Mouse (Mus musculus) neutrophil, adult 65 days (primary cell): ENCODE measurements around the gene Pnpla8. TPM values are rescaled to one million over a fixed set of nuclear protein-coding genes. Genes with fewer than 3 reads are reported as not detected.

Source experiments
- total RNA-seq: library from RNA; stranded (reverse); gene quantifications from 2 replicates; pipeline ENCODE4 v1.2.4, GENCODE M21; 2023

Gene Pnpla8
- 109 and 132 TPM in 2 replicates for total RNA-seq

GRCm38 (mm10) chr12:44221070-44221469 lies at the start of gene Pnpla8:
TSS of gene Pnpla8 (plus strand) at chr12:44221370.

GRCm38 (mm10) chr12:44209824-44210752 lies 11.1 kb upstream of the Pnpla8 start, which contains the start of gene Dnajb9:
TSS of gene Dnajb9 (minus strand) at chr12:44210326.

GRCm38 (mm10) chr12:44328381-44329315 lies 107.5 kb downstream of the Pnpla8 start, which contains the start of gene Nrcam:
TSS of gene Nrcam (plus strand) at chr12:44328885.

Other genes starting within 250 kb of the Pnpla8 start
- gene Dnajb9, start 11.0 kb upstream of the Pnpla8 start, total RNA-seq, result 73.5 and 93.4 TPM in 2 replicates
- not detected in 2 replicates for gene Nrcam, start 107.5 kb downstream of the Pnpla8 start, total RNA-seq